ENCODE assay signal across 22 mouse cellular contexts in genomic region chr17:26028261-26028660, GRCm38 (mm10). TPM values are rescaled to one million over a fixed set of nuclear protein-coding genes. Genes with fewer than 3 reads are reported as not detected.
DNase-seq lines count a peak whose midpoint lies in the region; ATAC-seq and TF ChIP-seq lines count a peak whose summit lies in the region.
"Had no signal": no experiment of that assay in that cellular context is flagged by ENCODE, and none has a peak within 500 bp of the region (broad histone marks: within the 10 kb centered on the region; RNA-seq: fewer than 3 reads in every experiment).

No protein-coding gene starts in this region.

- no peaks in the 10 kb centered on the region for H3K27me3 ChIP-seq in cerebellum, adult 2 months (ENCODE audit: control insufficient read depth, insufficient read depth, low read length)
- H3K27me3 ChIP-seq: embryonic facial prominence, embryonic 15.5 days; heart, embryonic 13.5 days; hindbrain, embryonic 12.5 days; Patski had no signal

- WGBS in cerebellum, adult 2 months = 59% methylated on average over 4 of the region's 4 CpGs

- no peak for ATAC-seq in cerebellum, adult (ENCODE audit: insufficient number of reproducible peaks, low FRiP score, low TSS enrichment)
- ATAC-seq: activated CD4-positive, CD25-positive, alpha-beta regulatory T cell, adult 4 months; Patski had no signal

- no peak for DNase-seq in cerebellum, adult 2 months
- no peak for DNase-seq in gastrocnemius, adult 2 months
- no peak for DNase-seq in gastrocnemius, adult 18-20 months (ENCODE audit: low spot score)
- DNase-seq in layer of hippocampus, adult 2 months (ENCODE audit: low spot score in 2 of 2) = no peak
- DNase-seq in layer of hippocampus, postnatal 25 days (ENCODE audit: extremely low spot score in 1 of 2, low spot score in 1 of 2) = no peak
- DNase-seq in A20 (ENCODE audit: low read depth, low spot score) = peak; percentile 31
- DNase-seq in ovary, postnatal 10 days (ENCODE audit: low spot score) = no peak
- DNase-seq: adrenal gland, postnatal 14 days; cerebellum, adult 8-10 months; cerebellum, postnatal 14 days; embryo, embryonic 11 days; gastrocnemius, postnatal 25 days; heart, postnatal 36 days; kidney, adult 11 months had no signal

- no peak for TF ChIP-seq CTCF in cerebellum, adult 2 months (IDR thresholded peaks at IDR 0.05; ENCODE audit: borderline replicate concordance, insufficient read depth, low read depth, low read length)
- TF ChIP-seq CTCF in gastrocnemius, adult 2 months (IDR thresholded peaks at IDR 0.05) = no peak
- no peak for TF ChIP-seq CTCF in layer of hippocampus, adult 2 months (conservative IDR thresholded peaks at IDR 0.05)

- H3K4me3 ChIP-seq in cerebellum, adult 2 months (replicated peaks; ENCODE audit: insufficient read depth, low read depth, low read length) = no peak overlapping the region
- H3K4me3 ChIP-seq in gastrocnemius, adult 2 months = no peak overlapping the region
- no peak overlapping the region for H3K4me3 ChIP-seq in layer of hippocampus, adult 2 months
- H3K4me3 ChIP-seq: embryonic facial prominence, embryonic 15.5 days; erythroblast, embryonic 14.5 days; forebrain, embryonic 10.5 days; heart, embryonic 13.5 days; hindbrain, embryonic 12.5 days had no signal

- intact Hi-C loops in gastrocnemius, adult 2 months (cut with DNase I) = no loop called here

- H3K4me1 ChIP-seq in cerebellum, adult 2 months (ENCODE audit: control insufficient read depth, insufficient read depth, low read length) = peaks cover 25% of the 10 kb centered on the region
- H3K4me1 ChIP-seq: embryonic facial prominence, embryonic 15.5 days; forebrain, embryonic 10.5 days; hindbrain, embryonic 12.5 days had no signal

- H3K27ac ChIP-seq in cerebellum, adult 2 months (ENCODE audit: insufficient read depth, low read length) = peak overlapping the region; percentile 10; the same call in 1 of the 2 replicates
- H3K27ac ChIP-seq in gastrocnemius, adult 2 months = peak overlapping the region; percentile 61; the same call in 1 of the 2 replicates
- H3K27ac ChIP-seq in layer of hippocampus, adult 2 months = peak overlapping the region; percentile 12; the same call in 1 of the 2 replicates
- H3K27ac ChIP-seq: embryonic facial prominence, embryonic 15.5 days; forebrain, embryonic 10.5 days; heart, embryonic 13.5 days; hindbrain, embryonic 12.5 days had no signal

- no peak for TF ChIP-seq POLR2A in cerebellum, adult 2 months (IDR thresholded peaks at IDR 0.05; ENCODE audit: borderline replicate concordance, insufficient read depth, low read length)

RNA-seq across cellular contexts. Expression of gene Rab11fip3, which starts 41.1 kb away (rescaled TPM):
- 81.8 and 82.9 TPM in 2 replicates for polyA plus RNA-seq in cerebellum, adult 2 months (2012; rRNA removed)
- 10 to 100 TPM; 76.3 to 92.0 TPM for total RNA-seq in gastrocnemius, adult 2 months (2021)
- 10 to 100 TPM; 88.9 to 96.2 TPM for total RNA-seq in gastrocnemius, adult 18-20 months (2021)
- 100 to 1,000 TPM; 108 to 115 TPM for total RNA-seq in layer of hippocampus, adult 2 months (2021)
- 100 to 1,000 TPM in 1 of 2 experiments, 10 to 100 TPM in 1; 97.3 to 104 TPM for total RNA-seq in layer of hippocampus, postnatal 25 days (2021)

RNA-seq across cellular contexts. Expression of gene Capn15, which starts 42.7 kb away (rescaled TPM):
- polyA plus RNA-seq in cerebellum, adult 2 months (2012; rRNA removed) = 88.7 and 92.8 TPM in 2 replicates
- total RNA-seq in gastrocnemius, adult 2 months (2021) = 1 to 10 TPM; 6.0 to 9.4 TPM
- 1 to 10 TPM; 4.4 to 6.5 TPM for total RNA-seq in gastrocnemius, adult 18-20 months (2021)
- 10 to 100 TPM; 53.6 to 58.8 TPM for total RNA-seq in layer of hippocampus, adult 2 months (2021)
- total RNA-seq in layer of hippocampus, postnatal 25 days (2021) = 10 to 100 TPM; 48.7 to 55.2 TPM

Comparison
In these comparisons a context has a peak if more than half of its experiments do, and no peak if none do; other contexts are left out.
1. H3K27ac ChIP-seq: peak in every context shown above with its lines; median percentile 61 in gastrocnemius, adult 2 months; 12 in layer of hippocampus, adult 2 months; 10 in cerebellum, adult 2 months.
2. RNA of gene Capn15, which starts 42.7 kb away (total RNA-seq): 53.6 to 58.8 TPM in layer of hippocampus, adult 2 months and 48.7 to 55.2 TPM in layer of hippocampus, postnatal 25 days; 6.0 to 9.4 TPM in gastrocnemius, adult 2 months and 4.4 to 6.5 TPM in gastrocnemius, adult 18-20 months; every median in the first group is over 4 times any median in the second.